Mouse (Mus musculus): Measurements from ENCODE around the gene Pex14.

- TF ChIP-seq CTCF (conservative IDR thresholded peaks at IDR 0.05; ENCODE audit: low read length) = no peak
- TF ChIP-seq NANOG (IDR thresholded peaks at IDR 0.05; ENCODE audit: borderline replicate concordance, low read length) = no peak
- no peak for TF ChIP-seq POU5F1 (IDR thresholded peaks at IDR 0.05; ENCODE audit: borderline replicate concordance, low read length)
Observed at GRCm38 (mm10) chr4:149001515-149001914, 98.2 kb downstream of the Pex14 start.
